Mouse (Mus musculus) c-Kit-positive CD71-positive TER-119-positive erythroid progenitor cells, embryonic 14.5 days (primary cell): ENCODE measurements around the gene Krtap4-1.

Experiments
- DNase-seq: peaks from one replicate; pipeline ENCODE4 v3.0.0-alpha.2; 2013; ENCODE audit warnings: low spot score

Krtap4-1 gene

GRCm38 (mm10) chr11:99583245-99583704 is 44.8 kb downstream of the Krtap4-1 start, which contains the start of gene Krtap1-4:
TSS of gene Krtap1-4 (minus strand) at chr11:99583654.
- DNase-seq = no peak

- DNase-seq = no peak
These were observed 46.5 kb downstream of the Krtap4-1 start for GRCm38 (mm10) chr11:99581564-99581963.

- DNase-seq = no peak
These were observed 47.0 kb downstream of the Krtap4-1 start for GRCm38 (mm10) chr11:99581051-99581450.

GRCm38 (mm10) chr11:99580636-99581035 is 47.4 kb downstream of the Krtap4-1 start, which contains the start of gene Krtap1-5:
TSS of gene Krtap1-5 (minus strand) at chr11:99581016.
- no peak for DNase-seq
